Mouse (Mus musculus) Muller cell, postnatal 12 days (primary cell): ENCODE measurements around the gene Fgfbp1.
A peak's percentile ranks its signal among the peaks of the same experiment; 100 is the strongest.

Source experiments
- DNase-seq: peaks from one replicate; pipeline ENCODE4 v3.0.0-alpha.2; 2015; ENCODE audit errors: inconsistent ontology term

Gene Fgfbp1

GRCm38 (mm10) chr5:43981620-43982019, at the start of gene Fgfbp1:
Gene Fgfbp1 (minus strand): TSS chr5:43981779.
- no peak for DNase-seq

GRCm38 (mm10) chr5:43998295-43998989, 16.9 kb upstream of the Fgfbp1 start:
- DNase-seq, result no peak

- no peak for DNase-seq
Observed at GRCm38 (mm10) chr5:43997626-43998025, 16.0 kb upstream of the Fgfbp1 start.

- no peak for DNase-seq
Observed at GRCm38 (mm10) chr5:43996162-43996561, 14.6 kb upstream of the Fgfbp1 start.

GRCm38 (mm10) chr5:43994981-43995380, 13.4 kb upstream of the Fgfbp1 start:
- no peak for DNase-seq

- DNase-seq, result peak; percentile 30
Observed at GRCm38 (mm10) chr5:43990316-43990715, 8.7 kb upstream of the Fgfbp1 start.

GRCm38 (mm10) chr5:43989017-43989416, 7.4 kb upstream of the Fgfbp1 start:
- DNase-seq, result no peak

- peak; percentile 6 for DNase-seq
Observed at GRCm38 (mm10) chr5:43986212-43986611, 4.6 kb upstream of the Fgfbp1 start.

GRCm38 (mm10) chr5:43982896-43983295, 1.3 kb upstream of the Fgfbp1 start:
- peak; percentile 91 for DNase-seq

GRCm38 (mm10) chr5:43980397-43980796, 1.2 kb downstream of the Fgfbp1 start:
- DNase-seq, result no peak

GRCm38 (mm10) chr5:43976821-43977561, 4.6 kb downstream of the Fgfbp1 start:
- no peak for DNase-seq

- DNase-seq, result no peak
Observed at GRCm38 (mm10) chr5:43974166-43974565, 7.4 kb downstream of the Fgfbp1 start.

- no peak for DNase-seq
Observed at GRCm38 (mm10) chr5:43971156-43971555, 10.4 kb downstream of the Fgfbp1 start.

GRCm38 (mm10) chr5:43970532-43970931, 11.0 kb downstream of the Fgfbp1 start:
- no peak for DNase-seq

GRCm38 (mm10) chr5:43968634-43969033, 12.9 kb downstream of the Fgfbp1 start:
- DNase-seq, result no peak

- DNase-seq, result no peak
Observed at GRCm38 (mm10) chr5:43961056-43961455, 20.5 kb downstream of the Fgfbp1 start.

- DNase-seq, result peak; percentile 96
Observed at GRCm38 (mm10) chr5:43959884-43960440, 21.6 kb downstream of the Fgfbp1 start.

- peak; percentile 17 for DNase-seq
Observed at GRCm38 (mm10) chr5:43953241-43953640, 28.3 kb downstream of the Fgfbp1 start.

- DNase-seq, result peak; percentile 96
Observed at GRCm38 (mm10) chr5:43948748-43949275, 32.8 kb downstream of the Fgfbp1 start.

GRCm38 (mm10) chr5:43948111-43948743, 33.4 kb downstream of the Fgfbp1 start:
- peak; percentile 36 for DNase-seq

GRCm38 (mm10) chr5:43947330-43947977, 34.1 kb downstream of the Fgfbp1 start:
- DNase-seq, result no peak

GRCm38 (mm10) chr5:43933269-43933668, 48.3 kb downstream of the Fgfbp1 start:
- DNase-seq, result no peak
